Mouse (Mus musculus): ENCODE results near the gene Crabp1.

DNA sequence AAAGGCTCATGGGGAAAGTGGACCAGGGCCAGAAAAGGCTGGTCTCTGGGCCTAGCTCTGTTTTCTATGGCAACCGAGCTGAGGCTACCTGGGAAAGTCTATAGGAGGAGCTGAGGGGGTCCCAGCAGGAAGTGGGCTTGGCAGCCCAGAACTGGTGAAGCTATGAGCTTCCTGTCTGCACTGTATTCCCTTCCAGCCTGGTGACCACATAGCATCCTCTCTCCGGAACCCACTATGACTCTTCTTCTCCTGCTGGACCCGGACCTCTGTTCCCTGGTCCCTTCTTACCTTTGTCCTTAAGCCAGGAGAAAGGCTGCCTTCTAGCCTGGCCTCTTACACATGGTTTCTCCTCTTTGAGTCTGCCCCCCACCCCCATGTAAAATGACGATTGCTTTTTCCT, 20.7 kb upstream of the Crabp1 start:
- no peak for TF ChIP-seq POLR2A (IDR thresholded peaks at IDR 0.05; ENCODE audit: borderline replicate concordance, extremely low read depth, insufficient read depth, insufficient read length, poor library complexity, severe bottlenecking)
- no peak for TF ChIP-seq CTCF (IDR thresholded peaks at IDR 0.05; ENCODE audit: borderline replicate concordance, extremely low read depth, insufficient read depth, insufficient read length)
